Mouse (Mus musculus) MEL (cell line): ENCODE results near the gene Ncam2. TPM values are rescaled to one million over a fixed set of nuclear protein-coding genes. Genes with fewer than 3 reads are reported as not detected.

Experiments
- DNase-seq: peaks from one replicate; pipeline ENCODE4 v3.0.0; 2011; ENCODE audit warnings: low read depth, low spot score
- H3K27ac ChIP-seq: 2 replicates; pipeline ENCODE4 v1.5.1; 2012; ENCODE audit warnings: low read depth, mild to moderate bottlenecking, control low read depth, low read length, moderate library complexity; ENCODE audit not compliant: control insufficient read depth
- H3K27me3 ChIP-seq, 2 experiments: fragments of 150-350 bp in 1 of 2; sonication (generic) in 1 of 2; 2 replicates each; pipeline ENCODE4 v1.6.1; 2012; ENCODE audit warnings: low read length in 2 of 2, mild to moderate bottlenecking in 2 of 2, improper control_type of control experiment in 1 of 2, moderate library complexity in 1 of 2; ENCODE audit not compliant: insufficient read depth in 2 of 2, control insufficient read depth in 1 of 2
- H3K36me3 ChIP-seq, 2 experiments: 2 replicates each; pipeline ENCODE4 v1.6.1; 2012 to 2014; ENCODE audit warnings: low read length in 2 of 2, improper control_type of control experiment in 1 of 2, inconsistent platforms in 1 of 2, mild to moderate bottlenecking in 1 of 2; ENCODE audit not compliant: insufficient read depth in 2 of 2, control insufficient read depth in 1 of 2
- H3K4me1 ChIP-seq, 2 experiments: fragments of 150-350 bp in 1 of 2; sonication (generic) in 1 of 2; 2 replicates each; pipeline ENCODE4 v1.6.1; 2012; ENCODE audit warnings: low read length in 2 of 2, improper control_type of control experiment in 1 of 2, mild to moderate bottlenecking in 1 of 2; ENCODE audit not compliant: insufficient read depth in 2 of 2, control insufficient read depth in 1 of 2
- H3K4me3 ChIP-seq, 2 experiments: fragments of 150-350 bp in 1 of 2; sonication (generic) in 1 of 2; 2 replicates each; pipeline ENCODE4 v1.5.1; 2012; ENCODE audit warnings: low read depth in 2 of 2, low read length in 2 of 2, mild to moderate bottlenecking in 2 of 2, moderate library complexity in 2 of 2, control low read depth in 1 of 2, improper control_type of control experiment in 1 of 2; ENCODE audit not compliant: control insufficient read depth in 1 of 2, insufficient read depth in 1 of 2
- H3K79me2 ChIP-seq: 2 replicates; pipeline ENCODE4 v1.6.1; 2012; ENCODE audit warnings: mild to moderate bottlenecking, low read length, moderate library complexity; ENCODE audit not compliant: control insufficient read depth, poor library complexity, insufficient read depth
- H3K9ac ChIP-seq: 2 replicates; pipeline ENCODE4 v1.6.1; 2012; ENCODE audit warnings: low read depth, mild to moderate bottlenecking, control low read depth, low read length, moderate library complexity; ENCODE audit not compliant: control insufficient read depth, poor library complexity, severe bottlenecking
- H3K9me3 ChIP-seq: fragments of 150-350 bp; sonication (generic); replicated peaks from 2 replicates; pipeline ENCODE4 v1.6.1; 2012; ENCODE audit warnings: mild to moderate bottlenecking, low read length, improper control_type of control experiment, moderate library complexity; ENCODE audit not compliant: insufficient read depth
- CHD1 ChIP-seq: IDR thresholded peaks from 2 replicates; pipeline ENCODE4 v1.6.1; 2012; ENCODE audit warnings: low read depth, mild to moderate bottlenecking, inconsistent platforms, low read length, improper control_type of control experiment
- CHD2 ChIP-seq: IDR thresholded peaks from 2 replicates; pipeline ENCODE4 v1.6.1; 2011; ENCODE audit warnings: low read length, improper control_type of control experiment
- CTCF ChIP-seq, 3 experiments: IDR thresholded peaks in 2 of 3; conservative IDR thresholded peaks in 1 of 3; 2 replicates each; pipeline ENCODE4 v1.5.1; 2011 to 2012; ENCODE audit warnings: low read length in 3 of 3, low read depth in 2 of 3, mild to moderate bottlenecking in 2 of 3, improper control_type of control experiment in 1 of 3, inconsistent platforms in 1 of 3, mixed read lengths in 1 of 3, moderate library complexity in 1 of 3; ENCODE audit not compliant: control insufficient read depth in 1 of 3, insufficient read depth in 1 of 3, poor library complexity in 1 of 3, severe bottlenecking in 1 of 3
- GABPA ChIP-seq: IDR thresholded peaks from 2 replicates; pipeline ENCODE4 v1.6.1; 2012; ENCODE audit warnings: low read depth, mild to moderate bottlenecking, inconsistent platforms, low read length, improper control_type of control experiment, moderate library complexity
- HCFC1 ChIP-seq: IDR thresholded peaks from 2 replicates; pipeline ENCODE4 v1.6.1; 2012; ENCODE audit warnings: low read depth, mild to moderate bottlenecking, inconsistent platforms, low read length, improper control_type of control experiment, moderate library complexity
- JUND ChIP-seq: IDR thresholded peaks from 2 replicates; pipeline ENCODE4 v1.6.1; 2011; ENCODE audit warnings: low read depth, mild to moderate bottlenecking, improper control_type of control experiment, low read length
- KAT2A ChIP-seq: conservative IDR thresholded peaks from 2 replicates; pipeline ENCODE4 v1.6.1; 2012; ENCODE audit warnings: low read depth, low read length, improper control_type of control experiment, inconsistent platforms
- MAFK ChIP-seq: IDR thresholded peaks from 2 replicates; pipeline ENCODE4 v1.6.1; 2011; ENCODE audit warnings: low read depth, mild to moderate bottlenecking, low read length, improper control_type of control experiment, borderline replicate concordance
- MAX ChIP-seq: IDR thresholded peaks from 2 replicates; pipeline ENCODE4 v1.6.1; 2011; ENCODE audit warnings: low read length, improper control_type of control experiment
- MXI1 ChIP-seq: IDR thresholded peaks from 2 replicates; pipeline ENCODE4 v1.6.1; 2011; ENCODE audit warnings: mild to moderate bottlenecking, low read depth, low read length, improper control_type of control experiment
- MYB ChIP-seq: IDR thresholded peaks from 2 replicates; pipeline ENCODE4 v1.6.1; 2011; ENCODE audit warnings: mild to moderate bottlenecking, low read depth, low read length, improper control_type of control experiment
- POLR2AphosphoS5 ChIP-seq: IDR thresholded peaks from 2 replicates; pipeline ENCODE4 v1.6.1; 2012; ENCODE audit warnings: low read depth, borderline replicate concordance, mild to moderate bottlenecking, inconsistent platforms, low read length, moderate library complexity, mixed read lengths
- RAD21 ChIP-seq: IDR thresholded peaks from 2 replicates; pipeline ENCODE4 v1.6.1; 2011; ENCODE audit warnings: mild to moderate bottlenecking, low read depth, low read length, improper control_type of control experiment
- SMC3 ChIP-seq: IDR thresholded peaks from 2 replicates; pipeline ENCODE4 v1.6.1; 2011; ENCODE audit warnings: low read depth, low read length, improper control_type of control experiment
- TBP ChIP-seq: IDR thresholded peaks from 2 replicates; pipeline ENCODE4 v1.8.0; 2011; ENCODE audit warnings: low read depth, low read length, improper control_type of control experiment
- TCF12 ChIP-seq: IDR thresholded peaks from 2 replicates; pipeline ENCODE4 v1.6.1; 2014; ENCODE audit warnings: low read depth, mild to moderate bottlenecking, inconsistent platforms, low read length, improper control_type of control experiment, moderate library complexity
- UBTF ChIP-seq: IDR thresholded peaks from 2 replicates; pipeline ENCODE4 v1.6.1; 2012; ENCODE audit warnings: low read depth, mild to moderate bottlenecking, inconsistent platforms, low read length, improper control_type of control experiment, moderate library complexity, borderline replicate concordance; ENCODE audit not compliant: insufficient read depth
- USF2 ChIP-seq, 2 experiments: IDR thresholded peaks; 2 replicates each; pipeline ENCODE4 v1.6.1; 2011 to 2012; ENCODE audit warnings: improper control_type of control experiment in 2 of 2, low read length in 2 of 2, borderline replicate concordance in 1 of 2, inconsistent platforms in 1 of 2, low read depth in 1 of 2, mild to moderate bottlenecking in 1 of 2; ENCODE audit not compliant: insufficient read depth in 1 of 2
- ZC3H11A ChIP-seq: IDR thresholded peaks from 2 replicates; pipeline ENCODE4 v1.6.1; 2012; ENCODE audit warnings: low read depth, mild to moderate bottlenecking, inconsistent platforms, low read length, improper control_type of control experiment
- ZMIZ1 ChIP-seq: IDR thresholded peaks from 2 replicates; pipeline ENCODE4 v1.6.1; 2012; ENCODE audit warnings: low read depth, mild to moderate bottlenecking, inconsistent platforms, low read length, improper control_type of control experiment, moderate library complexity
- ZNF384 ChIP-seq: IDR thresholded peaks from 2 replicates; pipeline ENCODE4 v1.6.1; 2012; ENCODE audit warnings: low read depth, mild to moderate bottlenecking, inconsistent platforms, low read length, improper control_type of control experiment
- polyA plus RNA-seq, 2 experiments: library from polyadenylated mRNA; stranded (reverse) in 1 of 2; unstranded in 1 of 2; fragments of >175 nt in 1 of 2; fragments of >200 nt in 1 of 2; gene quantifications; 2 replicates each; pipeline versions ENCODE4 v1.2.1 to v1.2.4; 2012; ENCODE audit warnings: low replicate concordance in 2 of 2, low read depth in 1 of 2; ENCODE audit not compliant: insufficient read length in 2 of 2, insufficient read depth in 1 of 2, missing spikeins in 1 of 2
- total RNA-seq: library from RNA; depleted of rRNA; stranded (reverse); fragments of 300-350 nt; gene quantifications from 2 replicates; pipeline ENCODE4 v1.2.3, GENCODE M21; 2012

The Ncam2 gene
- total and polyA plus RNA-seq, 3 experiments = not detected

- Histone ChIP-seq H3K36me3 (no peaks in the 10 kb centered on the region), H3K9ac (no peak overlapping the region), H3K79me2 (no peaks in the 10 kb centered on the region), H3K4me3 (no peak overlapping the region), H3K4me1 (no peaks in the 10 kb centered on the region), H3K9me3 (no peaks in the 10 kb centered on the region), H3K27ac (no peak overlapping the region), H3K27me3 (no peaks in the 10 kb centered on the region)
- no peak for DNase-seq
- TF ChIP-seq MAFK (no peak), MYB (no peak), CHD2 (no peak), ZNF384 (no peak), TCF12 (no peak), SMC3 (no peak), POLR2AphosphoS5 (no peak), ZC3H11A (no peak), ZMIZ1 (no peak), GABPA (no peak), UBTF (no peak), MXI1 (no peak), CHD1 (no peak), HCFC1 (no peak), TBP (no peak), USF2 (IDR thresholded peaks at IDR 0.05; ENCODE audit: borderline replicate concordance in 1 of 2, insufficient read depth in 1 of 2, low read depth in 1 of 2, low read length in 2 of 2) (no peak), KAT2A (no peak)
- TF ChIP-seq, all 39 proteins: peak for 0
Measured at GRCm38 (mm10) chr16:81201471-81201870, 974 bp downstream of the Ncam2 start.

- Histone ChIP-seq H3K27me3 (no peaks in the 10 kb centered on the region), H3K4me1 (no peaks in the 10 kb centered on the region), H3K27ac (no peak overlapping the region), H3K4me3 (no peak overlapping the region), H3K9me3 (no peaks in the 10 kb centered on the region)
- DNase-seq = peak; percentile 8
- TF ChIP-seq RAD21 (peak; percentile 56), ZC3H11A (peak; percentile 30; the same call in 1 of the 2 replicates), JUND (no peak), TCF12 (no peak), SMC3 (peak; percentile 45), MAX (no peak), CTCF (IDR thresholded peaks at IDR 0.05 in 2 of 3, conservative IDR thresholded peaks at IDR 0.05 in 1 of 3; ENCODE audit: control insufficient read depth in 1 of 3, insufficient read depth in 1 of 3, low read depth in 2 of 3, low read length in 3 of 3, poor library complexity in 1 of 3, severe bottlenecking in 1 of 3) (peak; percentile 18 to 49 (median 41))
- TF ChIP-seq, all 39 proteins: peak for 4
- Histone ChIP-seq H3K36me3 (no peaks in the 10 kb centered on the region), H3K9ac (no peak overlapping the region), H3K79me2 (no peaks in the 10 kb centered on the region)
Measured at GRCm38 (mm10) chr16:81201992-81202391, 1.5 kb downstream of the Ncam2 start.
